Mouse (Mus musculus) stomach, embryonic 16.5 days (tissue): Measurements from ENCODE around the gene Slc25a28. TPM values are rescaled to one million over a fixed set of nuclear protein-coding genes. Genes with fewer than 3 reads are reported as not detected.

Source experiments
- ATAC-seq: fragments of 200-750 bp; cut with Nextera tagmentation; 2 replicates; pipeline ENCODE4 v1.8.0; 2017; ENCODE audit warnings: moderate number of reproducible peaks, moderate TSS enrichment; ENCODE audit not compliant: insufficient read depth, low FRiP score
- H3K27ac ChIP-seq: fragments of 300-500 bp; sonication (generic); 2 replicates; pipeline ENCODE4 v1.5.1; 2014; ENCODE audit warnings: low read length
- H3K27me3 ChIP-seq: fragments of 300-500 bp; sonication (generic); 2 replicates; pipeline ENCODE4 v1.6.1; 2014; ENCODE audit warnings: low read length, control low read depth, mixed read lengths; ENCODE audit not compliant: control insufficient read depth, insufficient read depth
- H3K36me3 ChIP-seq: fragments of 300-500 bp; sonication (generic); 2 replicates; pipeline ENCODE4 v1.6.1; 2014; ENCODE audit warnings: low read length; ENCODE audit not compliant: control insufficient read depth, insufficient read depth
- H3K4me1 ChIP-seq: fragments of 300-500 bp; sonication (generic); 2 replicates; pipeline ENCODE4 v1.6.1; 2014; ENCODE audit warnings: low read length, control low read depth, mixed read lengths; ENCODE audit not compliant: control insufficient read depth, insufficient read depth
- H3K4me2 ChIP-seq: fragments of 300-500 bp; sonication (generic); 2 replicates; pipeline ENCODE4 v1.6.1; 2014; ENCODE audit warnings: low read depth, low read length, mixed read lengths
- H3K4me3 ChIP-seq: fragments of 300-500 bp; sonication (generic); replicated peaks from 2 replicates; pipeline ENCODE4 v1.5.1; 2014; ENCODE audit warnings: mild to moderate bottlenecking, low read length
- H3K9ac ChIP-seq: fragments of 300-500 bp; sonication (generic); 2 replicates; pipeline ENCODE4 v1.6.1; 2014; ENCODE audit warnings: low read length
- H3K9me3 ChIP-seq: fragments of 300-500 bp; sonication (generic); replicated peaks from 2 replicates; pipeline ENCODE4 v1.6.1; 2016; ENCODE audit warnings: low read length, control low read depth; ENCODE audit not compliant: control insufficient read depth
- WGBS: fragments of 180-500 bp; shearing (Covaris S2); extraction: QIAGEN DNeasy Blood & Tissue Kit; methylation state at CpG from one replicate; pipeline ENCODE4 v1.1.7; 2014; 5-methylcytosine and 5-hydroxymethylcytosine counted together
- microRNA-seq: library from miRNA; unstranded; fragments of <30 nt; microRNA quantifications from one replicate; pipeline ENCODE4, GENCODE M21; 2016
- polyA plus RNA-seq: library from polyadenylated mRNA; unstranded; fragments of >200 nt; fragmentation: Nextera tagmentation; extraction: Ambion mirVana; gene quantifications from 2 replicates; pipeline ENCODE4 v1.2.1, GENCODE M21; 2015

Gene Slc25a28
- polyA plus RNA-seq, 1 experiment from 2014 or later, result 13.1 TPM

- H3K4me2 ChIP-seq, result peak overlapping the region; percentile 50
- peak overlapping the region; percentile 63 for H3K9ac ChIP-seq
- no peaks in the 10 kb centered on the region for H3K9me3 ChIP-seq
- no peak for ATAC-seq
- peaks cover 12% of the 10 kb centered on the region for H3K4me1 ChIP-seq
- H3K36me3 ChIP-seq, result no peaks in the 10 kb centered on the region
- peaks cover 90% of the 10 kb centered on the region for H3K27me3 ChIP-seq
- no peak overlapping the region for H3K27ac ChIP-seq
- peak overlapping the region; percentile 38 for H3K4me3 ChIP-seq
- WGBS, result 1% methylated on average over 20 of the region's 20 CpGs
Measured at GRCm38 (mm10) chr19:43615074-43615445, 59.6 kb downstream of the Slc25a28 start.

GRCm38 (mm10) chr19:43614341-43615073 is 60.2 kb downstream of the Slc25a28 start:
- peaks cover 12% of the 10 kb centered on the region for H3K4me1 ChIP-seq
- under 1% methylated on average over 90 of the region's 92 CpGs for WGBS
- no peaks in the 10 kb centered on the region for H3K36me3 ChIP-seq
- H3K4me3 ChIP-seq, result peak overlapping the region; percentile 38
- H3K9ac ChIP-seq, result peak overlapping the region; percentile 63
- no peak overlapping the region for H3K27ac ChIP-seq
- ATAC-seq, result no peak
- peak overlapping the region; percentile 50 for H3K4me2 ChIP-seq
- no peaks in the 10 kb centered on the region for H3K9me3 ChIP-seq
- H3K27me3 ChIP-seq, result peaks cover 90% of the 10 kb centered on the region

Small RNA genes within 50 kb of the gene (microRNA-seq; reads per million reads assigned to microRNA genes)
- not detected for gene Gm22646

Other genes with a start within 250 kb of the Slc25a28 start
- 0.32 and 0.76 TPM in 2 replicates for gene Cnnm1, start 234.4 kb downstream of the Slc25a28 start, polyA plus RNA-seq
- 34.6 and 42.3 TPM in 2 replicates for gene Got1, start 150.3 kb downstream of the Slc25a28 start, polyA plus RNA-seq
- gene Nkx2-3, start 62.6 kb downstream of the Slc25a28 start, polyA plus RNA-seq, result 7.2 and 11.1 TPM in 2 replicates
- gene Entpd7, start 14.8 kb upstream of the Slc25a28 start, polyA plus RNA-seq, result 14.6 and 15.3 TPM in 2 replicates
- 16.3 and 18.3 TPM in 2 replicates for gene Cutc, start 78.1 kb upstream of the Slc25a28 start, polyA plus RNA-seq
- gene Cox15, start 78.1 kb upstream of the Slc25a28 start, polyA plus RNA-seq, result 10.0 and 10.8 TPM in 2 replicates
- 1.7 and 2.2 TPM in 2 replicates for gene Abcc2, start 107.3 kb upstream of the Slc25a28 start, polyA plus RNA-seq